Mouse (Mus musculus) adrenal gland, postnatal 10 days (tissue): ENCODE measurements at regions not wholly inside any gene's neighbourhood (a gene's known extent, or its start where the extent isn't known, plus 50 kb on each side); places are given as distances from the start of the nearest gene placed in this dataset.

ENCODE experiments used
- DNase-seq: peaks from one replicate; pipeline ENCODE4 v3.0.0; 2021; ENCODE audit warnings: mixed read lengths

DNA sequence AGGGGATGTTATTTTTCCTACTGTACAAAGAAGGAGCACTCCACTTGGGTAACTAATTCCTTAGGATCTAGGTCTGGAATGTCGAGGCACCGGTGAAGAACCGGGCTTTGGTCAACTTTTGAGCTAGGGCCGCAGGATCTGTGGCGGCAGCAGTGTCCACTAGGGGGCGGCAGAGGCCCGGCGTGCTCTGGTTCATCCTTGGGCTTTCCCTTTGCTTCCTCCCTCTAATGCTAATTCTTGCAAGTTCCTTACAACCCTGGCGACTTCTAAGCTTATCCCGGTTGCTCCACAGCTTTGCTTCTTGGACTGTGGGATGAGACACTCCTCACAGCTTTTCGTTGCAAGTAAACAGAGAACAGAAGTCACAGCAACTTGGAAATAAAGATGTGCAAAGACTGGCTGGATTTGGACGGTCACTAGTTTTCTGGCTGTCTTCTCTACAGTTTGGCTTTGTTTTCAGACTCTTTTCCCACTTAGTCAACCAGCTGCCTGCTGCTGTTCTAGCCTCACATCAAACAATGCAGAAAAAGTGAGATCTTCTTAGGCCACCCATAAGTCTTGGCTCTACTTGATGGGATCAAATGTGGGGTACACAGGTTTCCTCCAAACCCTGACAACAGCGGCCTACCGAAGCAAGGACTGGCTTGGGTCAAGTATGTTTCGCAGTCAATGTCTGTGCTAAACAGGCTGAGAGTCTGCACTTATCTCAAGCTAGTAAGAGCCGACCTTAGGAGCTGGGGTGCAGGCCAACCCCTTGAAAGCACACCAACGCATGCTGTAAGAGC lies 51.2 kb upstream of the Tmem72 start:
- peak; percentile 91 for DNase-seq

DNA sequence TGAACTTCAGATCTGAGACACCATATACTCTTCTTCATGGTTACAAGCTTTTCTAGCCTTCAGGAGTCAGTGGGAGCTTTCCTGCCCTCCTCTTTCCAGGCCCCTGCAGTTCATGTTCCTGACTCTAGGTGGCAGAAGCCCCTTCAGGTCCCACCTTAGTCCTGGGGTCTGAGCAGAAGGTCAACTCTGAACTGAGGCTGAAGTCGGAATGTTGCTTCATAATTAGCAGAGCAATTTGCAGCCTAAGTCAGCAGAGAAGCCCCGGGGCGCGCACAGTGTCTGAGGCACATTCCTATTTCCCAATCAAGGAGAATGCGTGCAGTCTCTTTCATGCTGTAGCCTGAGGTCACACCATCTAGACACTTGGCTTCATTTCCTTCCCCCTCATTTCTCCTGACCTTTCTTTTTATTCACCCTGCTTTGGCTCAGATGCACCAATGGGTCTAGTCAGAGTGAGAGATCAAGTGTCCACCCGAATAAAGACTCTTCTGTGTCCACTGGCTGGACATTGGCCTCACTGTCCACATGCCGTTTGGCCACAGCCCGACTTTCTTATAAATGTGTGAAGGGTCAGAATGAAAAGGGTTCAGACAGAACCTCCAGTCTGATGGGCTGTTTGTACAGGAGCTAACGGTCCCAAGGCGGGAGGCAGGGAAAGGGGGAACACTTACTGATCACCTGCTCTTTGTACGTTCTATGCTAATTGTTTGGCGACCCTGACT lies 58.4 kb upstream of the Tmem72 start:
- DNase-seq = peak; percentile 56

DNA sequence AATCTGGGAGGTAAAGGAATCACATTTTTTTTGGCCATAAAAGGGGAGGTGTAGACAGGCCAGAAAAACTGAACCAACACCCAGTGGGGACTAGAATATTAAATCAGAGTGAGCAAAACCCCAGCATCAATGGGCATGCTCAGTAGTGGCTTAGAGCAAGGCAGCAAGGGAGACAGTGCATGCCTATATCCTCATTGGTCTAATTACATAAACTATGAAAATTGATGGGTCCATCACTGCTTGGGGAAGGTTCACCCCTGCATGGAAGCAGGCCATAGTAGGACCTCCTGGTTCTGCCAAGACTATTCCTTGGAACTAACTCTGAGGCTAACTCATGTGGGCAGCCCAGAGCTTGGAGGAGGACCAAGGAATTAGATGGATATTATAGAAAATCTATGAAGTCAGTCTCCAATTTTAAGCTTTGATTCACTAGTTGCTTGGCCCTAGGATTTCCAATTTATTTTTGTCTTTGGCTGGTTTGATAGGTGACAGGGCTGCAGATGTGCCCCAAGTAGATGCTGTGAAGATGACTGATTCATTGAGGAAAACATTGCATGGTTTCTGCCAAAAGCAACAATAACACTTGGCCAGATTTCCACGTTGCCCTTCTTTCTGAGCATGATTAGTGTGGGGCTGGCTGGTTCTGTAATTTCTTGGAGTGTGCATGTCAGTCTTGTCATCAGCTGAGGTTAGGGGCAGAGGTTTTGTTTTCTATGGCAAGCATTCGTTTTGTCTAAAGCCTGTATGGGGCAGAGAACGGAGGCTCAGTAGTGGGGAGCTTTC lies 70.0 kb upstream of the Tmem72 start:
- no peak for DNase-seq

DNA sequence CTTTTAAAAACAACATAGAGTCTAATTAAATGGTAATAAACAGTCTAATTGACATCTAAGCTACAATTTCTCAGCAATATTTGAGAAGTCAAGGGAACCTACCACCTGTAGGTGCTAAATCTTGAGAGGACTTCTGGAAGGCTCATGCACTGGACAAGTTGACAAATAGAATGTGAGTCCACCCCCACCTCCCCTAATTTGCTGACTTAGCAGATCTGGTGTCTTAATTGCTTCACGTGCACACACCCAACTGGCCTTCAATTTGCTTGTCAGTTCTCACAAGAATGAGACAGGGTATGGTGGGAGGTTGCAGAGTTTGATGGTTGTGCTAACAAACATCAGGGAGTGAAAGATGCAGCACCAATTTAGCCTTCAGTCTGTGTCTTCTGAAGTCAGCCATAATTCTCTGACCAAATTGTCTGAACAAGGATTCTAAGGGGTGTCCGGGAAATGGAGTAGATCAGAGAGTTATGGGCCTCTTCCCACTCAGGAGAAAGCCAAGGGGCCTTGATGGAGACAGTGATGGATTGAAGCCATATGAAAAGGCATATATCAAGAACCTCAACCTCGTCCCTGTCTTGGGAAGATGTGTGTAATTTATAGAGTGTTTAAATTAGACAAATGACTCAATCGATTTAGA lies 76.7 kb upstream of the Tmem72 start:
- DNase-seq = no peak

DNA sequence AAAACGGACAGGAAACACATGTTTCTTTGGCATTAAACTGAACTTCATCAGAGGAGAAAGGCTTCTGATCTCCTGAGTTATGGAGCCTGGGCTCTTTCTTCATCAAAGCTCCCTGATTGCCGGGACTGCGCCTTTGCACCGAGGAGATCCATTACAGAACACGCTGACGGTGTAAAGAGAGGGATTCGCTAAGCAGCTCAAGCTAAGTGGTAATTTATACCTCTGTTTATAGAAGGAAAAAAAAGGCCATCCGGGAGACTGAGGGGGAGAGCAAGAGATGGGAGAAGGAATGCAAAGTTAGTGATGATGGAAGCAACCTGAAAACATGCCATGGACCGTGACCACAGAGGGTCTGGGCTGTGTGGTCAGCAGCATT lies 77.2 kb upstream of the Tmem72 start:
- DNase-seq = no peak

DNA sequence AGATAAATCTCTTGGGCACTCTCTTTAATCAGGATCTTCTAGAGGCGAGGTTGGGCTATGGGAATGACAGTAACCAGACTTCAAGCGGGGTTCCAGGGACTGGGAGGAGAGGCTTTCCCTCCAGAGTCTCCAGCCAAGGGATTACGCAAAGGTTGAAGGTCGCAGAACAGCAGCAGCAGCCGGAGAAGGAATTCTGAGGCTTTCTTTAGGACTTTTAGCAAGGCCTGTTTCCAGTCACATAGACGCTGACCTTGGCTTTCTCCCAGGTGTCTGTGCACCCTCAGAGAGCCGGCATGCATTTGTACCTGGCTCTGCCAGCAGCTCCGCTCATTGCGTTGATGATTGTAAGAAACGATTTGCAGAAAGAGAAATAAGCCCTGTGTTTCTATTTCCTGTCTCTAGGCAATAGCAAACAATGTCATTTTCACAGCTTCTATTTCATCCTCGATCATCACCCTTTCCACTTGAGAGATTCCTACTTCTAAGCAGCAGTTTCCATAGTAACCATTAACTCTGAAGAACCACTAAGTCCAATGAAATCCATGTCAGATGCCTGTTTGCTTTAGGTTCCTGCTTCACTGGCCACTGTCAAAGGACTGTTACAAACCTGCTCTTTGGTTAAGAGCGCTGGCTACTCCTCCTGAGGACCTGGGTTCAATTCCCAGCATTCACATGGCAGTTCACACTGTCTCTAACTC lies 104.7 kb upstream of the Tmem72 start:
- DNase-seq = peak; percentile 57

DNA sequence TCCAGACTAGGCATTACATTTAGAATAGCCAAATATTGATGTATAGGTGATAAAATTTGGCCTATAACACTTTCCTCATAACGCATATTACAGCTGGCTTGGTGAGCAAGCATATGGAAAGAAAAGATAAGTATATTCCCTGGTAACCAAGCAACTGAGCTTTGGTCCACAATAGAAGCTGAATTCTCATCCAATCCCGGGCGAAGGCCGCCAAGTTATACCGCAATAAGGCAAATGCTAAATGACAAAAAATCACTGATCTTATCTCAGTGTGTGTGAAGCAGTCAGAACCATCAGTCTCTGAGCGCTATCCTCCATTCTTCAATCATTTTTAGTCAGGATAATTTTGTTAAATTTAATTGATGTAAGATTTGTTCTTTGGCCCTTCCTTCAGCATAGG lies 105.9 kb upstream of the Tmem72 start:
- no peak for DNase-seq

DNA sequence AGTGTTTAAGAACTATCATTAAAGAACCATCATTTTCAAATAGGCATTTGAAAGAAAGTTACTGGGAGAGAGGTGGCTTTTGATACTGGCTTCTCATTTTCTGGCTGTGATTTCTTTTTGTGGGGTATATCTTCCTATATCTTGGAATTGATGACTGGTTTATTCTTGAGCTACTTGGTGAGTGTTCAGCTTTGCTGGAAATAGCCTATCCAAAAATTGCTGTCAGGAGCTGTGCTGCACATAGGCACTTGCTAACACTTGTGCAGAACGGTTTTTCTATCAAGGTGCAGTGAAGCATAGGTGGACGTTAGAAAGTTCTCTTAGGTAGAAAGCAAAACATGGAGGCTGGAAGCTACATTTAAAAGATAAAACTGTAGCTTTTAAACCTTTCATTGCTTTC lies 108.9 kb upstream of the Tmem72 start:
- DNase-seq = no peak

DNA sequence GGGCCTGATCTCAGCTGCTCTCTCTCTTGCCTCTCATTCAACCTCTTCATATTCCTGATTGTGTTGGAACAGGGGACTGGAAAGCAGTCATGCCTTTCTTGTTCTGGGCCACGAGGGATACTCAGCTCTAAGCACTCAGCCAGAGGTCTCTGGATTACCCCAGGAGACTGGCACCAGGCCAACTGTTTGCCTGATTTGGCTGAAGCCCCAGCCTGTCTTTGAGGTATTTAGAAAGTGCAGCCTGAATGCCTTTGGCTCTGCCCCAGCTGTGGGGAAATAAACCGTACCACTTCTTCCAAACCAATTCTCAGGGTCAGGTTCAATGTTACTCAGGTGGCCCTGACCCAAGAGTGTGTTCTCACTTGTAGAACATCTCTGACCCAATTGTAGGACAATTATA lies 112.6 kb upstream of the Tmem72 start:
- DNase-seq = peak; percentile 94

DNA sequence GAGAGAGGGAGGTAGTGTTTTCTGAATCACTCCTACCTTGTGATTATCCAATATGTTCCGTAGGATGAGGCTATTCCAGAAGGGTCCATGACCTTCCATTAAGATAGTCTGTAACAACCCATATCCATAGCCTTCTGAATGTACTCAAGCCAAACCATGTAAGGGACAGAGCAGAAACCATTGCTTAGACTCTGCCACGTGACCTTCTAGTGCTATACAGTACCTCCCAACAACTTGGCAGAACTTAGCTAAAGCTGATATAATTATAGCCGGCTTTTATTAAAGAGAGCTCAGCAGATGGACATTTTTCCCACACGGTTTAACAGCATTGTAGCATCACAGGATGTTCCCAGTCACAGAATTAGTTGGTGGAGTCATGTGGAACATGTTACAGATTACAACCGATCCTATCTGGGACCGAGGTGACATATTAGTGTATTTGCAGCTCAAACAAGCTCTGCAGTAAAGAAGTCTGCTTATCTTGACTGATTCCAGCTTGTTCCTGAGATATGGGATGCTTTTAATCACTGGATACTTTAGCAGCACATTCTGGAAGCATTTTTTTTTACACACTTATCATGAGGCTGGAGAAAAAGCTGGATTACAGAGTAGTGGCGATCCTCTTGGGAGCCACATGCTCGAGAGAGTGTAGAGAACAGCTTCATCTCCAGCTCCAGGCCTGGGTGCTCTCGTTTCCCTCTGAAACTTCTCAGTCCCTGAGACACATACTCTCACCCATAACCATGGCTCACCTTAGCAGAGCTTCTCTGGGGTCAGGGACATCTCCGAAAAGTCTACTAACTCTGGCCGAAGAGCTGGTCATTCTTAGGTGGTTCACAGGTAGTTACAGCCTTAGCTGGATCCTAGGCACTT lies 129.5 kb upstream of the Tmem72 start:
- DNase-seq = no peak

DNA sequence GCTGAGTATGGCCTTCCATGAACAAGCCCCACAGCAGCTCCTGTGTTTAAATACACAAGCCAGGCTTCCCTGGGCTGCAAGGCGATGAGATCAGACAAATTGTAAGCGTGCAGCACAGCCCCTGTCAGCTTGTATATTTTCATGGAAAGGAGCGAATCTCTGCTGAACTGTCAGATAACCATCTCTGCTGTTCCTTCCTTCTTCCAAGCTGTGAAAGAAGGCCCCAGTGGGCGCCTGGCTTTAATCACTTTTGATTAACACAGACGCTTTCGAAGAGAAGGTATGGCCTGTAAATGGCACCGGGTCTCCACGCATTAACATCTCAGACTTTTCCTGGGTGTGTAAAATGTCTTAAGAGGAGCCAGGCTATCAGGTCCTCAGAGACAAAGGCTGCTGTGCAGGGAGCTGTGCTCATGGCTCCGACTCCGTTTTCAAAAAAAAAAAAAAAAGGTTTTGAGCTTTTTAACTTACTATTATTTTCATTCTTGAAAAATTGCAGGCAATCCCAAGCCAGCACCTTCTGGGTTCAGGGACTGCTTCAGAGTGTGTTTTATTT lies 131.9 kb upstream of the Tmem72 start:
- no peak for DNase-seq

DNA sequence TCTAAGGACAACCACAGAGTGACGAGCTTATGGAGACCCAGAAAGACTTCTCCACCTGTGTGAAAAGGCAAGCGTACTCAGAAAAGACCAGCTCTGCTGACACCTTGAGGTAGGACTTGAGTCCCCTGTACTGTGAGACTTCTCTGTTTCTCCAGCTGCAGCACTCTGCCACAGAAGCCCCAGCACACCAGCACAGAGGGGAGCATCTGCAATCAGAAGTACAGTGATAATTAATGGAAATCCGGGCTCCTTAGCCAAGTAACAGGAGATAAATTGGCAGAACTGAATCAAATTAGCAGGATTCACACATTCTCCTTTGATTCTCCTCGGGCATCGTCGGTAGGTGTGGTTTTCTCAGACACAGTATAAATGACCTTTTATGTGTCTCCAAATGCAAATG lies 137.3 kb upstream of the Tmem72 start:
- no peak for DNase-seq

DNA sequence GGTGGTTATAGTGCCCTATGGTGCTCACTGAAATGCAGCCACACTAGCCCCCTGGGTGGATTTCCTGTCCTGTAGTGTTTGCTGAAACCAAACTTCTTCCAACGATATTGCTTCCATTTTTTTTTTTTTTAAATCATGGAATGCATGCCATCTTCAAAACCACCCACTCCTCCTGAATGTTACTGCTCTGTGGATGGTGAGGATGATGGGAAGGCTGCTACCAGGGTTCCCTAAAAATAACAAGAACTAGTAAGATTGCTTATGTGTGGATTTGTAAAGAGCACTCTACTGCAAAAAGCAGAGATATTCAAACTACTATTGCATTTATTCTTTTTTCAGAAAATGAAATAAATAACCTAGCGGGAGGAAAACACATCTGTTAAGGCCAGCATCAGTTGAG lies 139.4 kb upstream of the Tmem72 start:
- DNase-seq = no peak

DNA sequence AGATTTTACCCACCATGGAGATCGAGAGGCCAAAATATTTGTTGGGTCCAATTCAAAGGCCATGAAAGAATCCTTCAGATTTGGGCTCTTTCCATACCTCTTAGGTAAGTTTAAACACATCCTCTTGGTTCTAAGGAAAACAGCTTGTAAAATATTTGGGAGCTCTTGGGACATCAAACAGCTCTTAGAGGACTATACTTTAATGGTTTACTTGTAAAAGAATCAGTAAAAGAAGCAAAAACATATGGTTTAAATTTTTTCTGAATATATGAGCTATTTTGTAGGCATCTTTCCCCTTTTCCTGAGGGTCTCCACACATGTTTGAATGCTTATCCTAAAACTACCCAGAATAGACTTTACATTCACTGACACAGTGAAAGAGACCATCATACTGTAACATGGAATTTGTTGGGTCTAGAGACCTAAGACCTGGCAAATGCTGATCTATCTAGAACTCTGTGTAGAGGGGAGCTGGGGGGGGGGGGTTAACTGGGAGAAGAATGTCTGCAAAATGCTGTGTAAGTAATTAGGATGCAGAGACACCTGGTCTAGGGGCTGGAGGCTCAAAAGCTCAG lies 140.3 kb upstream of the Tmem72 start:
- DNase-seq = no peak

DNA sequence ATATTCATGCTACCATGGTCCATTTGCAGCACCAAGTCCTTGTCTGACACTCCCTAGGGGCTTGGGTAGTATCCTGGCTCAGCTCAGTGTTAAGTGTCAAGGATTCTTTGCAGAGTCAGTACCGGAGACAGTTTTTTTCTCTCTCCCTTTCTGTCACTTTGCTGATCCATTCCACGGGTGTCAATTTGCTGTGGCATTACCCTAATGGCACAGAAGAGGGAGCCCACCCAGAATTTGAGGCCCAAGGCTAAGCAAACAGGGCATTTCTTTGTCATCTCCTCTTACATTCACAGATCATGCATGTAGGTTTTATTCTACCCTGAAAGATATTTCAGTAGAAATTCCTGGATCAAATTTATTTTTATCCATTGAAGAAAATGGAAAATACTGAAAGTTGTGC lies 146.4 kb upstream of the Tmem72 start:
- no peak for DNase-seq

DNA sequence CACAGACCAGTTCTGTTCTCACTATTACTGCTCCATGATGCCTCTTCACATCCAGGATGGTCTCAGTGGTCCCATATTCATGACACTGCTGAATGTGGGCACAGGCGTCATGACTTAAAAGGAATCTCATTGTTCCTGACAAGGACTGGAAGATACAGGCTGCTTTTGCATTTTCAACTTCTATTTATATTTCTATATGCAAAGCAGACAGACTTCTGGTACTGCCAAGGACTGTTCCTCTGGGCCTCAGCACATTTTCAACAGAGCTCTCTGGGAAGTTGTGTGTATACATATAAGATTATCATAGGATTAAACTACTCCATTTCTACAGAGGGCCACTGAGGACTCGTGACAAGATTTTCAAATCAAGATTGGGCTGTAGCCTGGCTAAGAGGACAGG lies 146.9 kb upstream of the Tmem72 start:
- no peak for DNase-seq

DNA sequence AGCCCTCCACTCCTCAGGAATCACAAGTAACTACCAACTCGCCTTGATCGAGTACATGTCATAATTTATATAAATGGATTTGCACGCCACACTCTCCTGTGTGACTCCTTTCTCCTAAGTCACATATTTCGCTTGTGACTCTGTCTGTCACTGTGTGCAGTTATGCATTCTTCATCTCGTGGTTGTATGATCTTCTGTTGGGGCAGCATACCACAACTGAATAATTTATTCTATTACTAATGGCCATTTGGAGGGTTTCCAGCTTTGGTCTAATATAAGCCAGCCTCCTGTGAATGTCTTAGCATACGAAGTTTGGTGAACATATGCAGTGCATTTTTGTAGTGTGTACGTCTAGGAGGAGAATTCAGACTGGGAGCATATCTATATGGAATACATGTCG lies 176.6 kb upstream of the Tmem72 start:
- DNase-seq = no peak

DNA sequence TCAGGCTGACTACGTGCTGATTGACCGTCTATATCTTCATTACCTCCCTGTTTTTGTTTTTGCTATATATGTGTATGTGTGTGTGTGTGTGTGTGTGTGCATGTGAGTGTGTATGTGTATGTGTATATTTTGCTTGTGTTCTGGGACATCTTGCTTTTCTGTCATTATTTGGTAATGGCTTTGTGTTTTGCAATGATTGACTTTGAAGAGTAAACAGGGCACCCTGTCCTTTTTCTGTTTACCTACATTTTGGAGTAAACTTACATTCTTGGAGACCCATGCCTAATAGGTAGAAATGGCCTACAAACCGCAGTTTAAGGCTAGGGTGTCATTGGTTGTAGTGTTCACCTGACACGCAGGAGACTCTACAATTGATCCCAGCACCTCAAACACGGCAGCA lies 177.5 kb upstream of the Tmem72 start:
- no peak for DNase-seq

DNA sequence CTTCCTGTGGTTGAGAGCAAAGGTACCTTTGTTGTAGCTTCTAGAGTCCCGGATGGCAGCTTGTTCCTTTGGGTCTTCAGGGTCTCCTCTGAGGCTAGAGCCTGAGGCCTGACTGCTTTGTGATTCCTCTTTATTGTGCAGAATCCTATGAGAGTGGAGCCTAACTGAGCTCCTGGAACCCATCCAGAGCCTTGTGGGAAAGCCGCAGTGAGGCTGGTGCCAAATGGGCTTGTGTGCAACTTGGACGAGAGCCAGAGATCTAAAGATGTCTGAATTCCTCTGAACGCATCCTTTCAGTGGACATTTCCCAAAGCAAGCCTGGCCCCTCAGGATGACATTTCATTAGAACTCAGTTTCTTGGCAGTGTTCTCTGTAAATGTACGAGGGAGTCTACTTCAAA lies 178.4 kb upstream of the Tmem72 start:
- DNase-seq = peak; percentile 67

DNA sequence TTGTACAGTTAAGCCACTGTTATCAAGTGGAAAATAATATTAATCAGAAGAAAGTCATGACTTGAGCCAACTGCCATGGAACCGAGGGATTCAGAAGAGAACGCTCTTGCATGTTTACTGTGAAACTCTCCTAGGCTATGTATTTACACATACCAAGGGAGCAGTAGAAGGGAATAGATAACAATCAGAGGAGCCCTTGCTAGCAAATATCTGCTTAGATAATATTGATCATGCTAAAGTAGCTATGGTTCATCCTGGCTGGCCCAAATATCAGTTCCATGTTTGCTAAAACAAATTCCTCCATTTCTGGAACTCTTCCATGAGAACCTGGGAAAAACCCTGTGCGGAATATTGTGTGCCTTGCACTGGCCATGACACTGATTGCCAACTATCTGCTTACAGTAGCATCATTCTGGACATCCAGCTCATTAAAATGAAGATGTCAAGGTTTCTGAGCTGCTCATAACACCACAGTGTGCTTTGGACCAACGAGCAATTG lies 179.5 kb upstream of the Tmem72 start:
- DNase-seq = no peak
